Mouse (Mus musculus): ENCODE results near the gene Babam2. TPM values are rescaled to one million over a fixed set of nuclear protein-coding genes. Genes with fewer than 3 reads are reported as not detected.

The Babam2 gene
- polyA plus RNA-seq, 1 experiment from 2014 or later: 58.2 TPM

GRCm38 (mm10) chr5:31905808-31906207, 208.3 kb downstream of the Babam2 start:
- no peaks in the 10 kb centered on the region for H3K36me3 ChIP-seq
- H3K27me3 ChIP-seq (replicated peaks): no peaks in the 10 kb centered on the region
- H3K9ac ChIP-seq: no peak overlapping the region
- H3K4me2 ChIP-seq: no peak overlapping the region
- WGBS: 65% methylated on average over 7 of the region's 7 CpGs
- H3K4me1 ChIP-seq: peaks cover 16% of the 10 kb centered on the region; the same call in 1 of the 2 replicates
- ATAC-seq (ENCODE audit: insufficient read depth, low FRiP score, low read depth): no peak
- H3K4me3 ChIP-seq (replicated peaks): no peak overlapping the region
- peak overlapping the region; percentile 74 for H3K27ac ChIP-seq
- no peaks in the 10 kb centered on the region for H3K9me3 ChIP-seq

- 80% methylated on average over 7 of the region's 7 CpGs for WGBS
- ATAC-seq (ENCODE audit: insufficient read depth, low FRiP score, low read depth): no peak
- H3K27me3 ChIP-seq (replicated peaks): no peaks in the 10 kb centered on the region
- H3K9me3 ChIP-seq: no peaks in the 10 kb centered on the region
- H3K36me3 ChIP-seq: no peaks in the 10 kb centered on the region
- H3K27ac ChIP-seq: peak overlapping the region; percentile 74
- no peak overlapping the region for H3K4me2 ChIP-seq
- peaks cover 16% of the 10 kb centered on the region; the same call in 1 of the 2 replicates for H3K4me1 ChIP-seq
- no peak overlapping the region for H3K9ac ChIP-seq
- H3K4me3 ChIP-seq (replicated peaks): no peak overlapping the region
These were observed 208.9 kb downstream of the Babam2 start for GRCm38 (mm10) chr5:31906286-31906951.

DNA sequence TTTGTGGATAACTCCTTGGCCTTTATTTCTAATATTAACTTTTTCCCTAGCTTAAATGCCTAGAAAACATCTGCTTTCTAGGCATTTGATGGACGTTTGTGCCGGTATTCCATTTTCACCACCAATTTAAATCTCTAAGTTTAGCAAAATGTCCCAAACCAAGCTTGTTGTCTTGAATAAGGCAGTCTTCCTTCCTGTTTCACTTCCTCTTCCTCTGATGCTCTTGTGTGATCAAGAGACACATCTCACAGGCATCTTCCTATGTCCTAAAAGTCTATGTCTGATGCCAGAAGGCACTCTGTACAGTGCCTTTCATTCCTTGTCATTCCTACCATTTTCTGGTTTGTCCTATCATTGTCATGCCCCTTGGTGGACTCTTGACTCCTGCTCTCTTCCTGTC, 210.5 kb downstream of the Babam2 start:
- Histone ChIP-seq H3K4me2 (no peak overlapping the region), H3K9ac (no peak overlapping the region), H3K4me3 (replicated peaks) (no peak overlapping the region), H3K9me3 (no peaks in the 10 kb centered on the region), H3K27ac (no peak overlapping the region), H3K36me3 (no peaks in the 10 kb centered on the region), H3K27me3 (replicated peaks) (no peaks in the 10 kb centered on the region), H3K4me1 (peaks cover 16% of the 10 kb centered on the region; the same call in 1 of the 2 replicates)
- 82% methylated on average over 2 of the region's 2 CpGs for WGBS
- no peak for ATAC-seq (ENCODE audit: insufficient read depth, low FRiP score, low read depth)

- ATAC-seq (ENCODE audit: insufficient read depth, low FRiP score, low read depth): no peak
- H3K27ac ChIP-seq: no peak overlapping the region
- no peak overlapping the region for H3K9ac ChIP-seq
- no peak overlapping the region for H3K4me3 ChIP-seq (replicated peaks)
- no peaks in the 10 kb centered on the region for H3K36me3 ChIP-seq
- H3K4me1 ChIP-seq: peaks cover 16% of the 10 kb centered on the region; the same call in 1 of the 2 replicates
- WGBS: 92% methylated on average over 2 of the region's 2 CpGs
- H3K9me3 ChIP-seq: no peaks in the 10 kb centered on the region
- no peaks in the 10 kb centered on the region for H3K27me3 ChIP-seq (replicated peaks)
- no peak overlapping the region for H3K4me2 ChIP-seq
These were observed 211.3 kb downstream of the Babam2 start for GRCm38 (mm10) chr5:31908818-31909217.

DNA sequence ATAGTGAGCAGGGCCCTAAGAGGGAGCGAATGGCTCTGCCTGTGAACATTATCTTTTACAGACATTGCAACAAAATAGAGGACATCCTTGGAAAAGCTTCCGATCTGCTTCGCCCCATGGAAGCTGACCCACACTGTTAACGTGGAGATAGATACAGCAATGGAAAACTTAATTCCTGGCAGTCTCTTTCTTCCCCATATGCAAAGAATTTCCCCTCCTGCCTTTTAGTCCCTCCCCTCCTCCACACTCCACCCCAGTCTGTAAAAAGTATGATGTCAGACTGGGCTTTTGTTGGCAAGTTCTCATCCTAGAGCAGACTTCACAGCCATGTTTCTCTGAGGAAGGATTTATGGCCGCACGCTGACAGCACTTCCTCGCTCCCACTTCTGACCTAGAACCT, 218.8 kb downstream of the Babam2 start:
- Histone ChIP-seq H3K36me3 (no peaks in the 10 kb centered on the region), H3K27me3 (replicated peaks) (no peaks in the 10 kb centered on the region), H3K9ac (no peak overlapping the region), H3K9me3 (no peaks in the 10 kb centered on the region), H3K4me1 (peaks cover 2% of the 10 kb centered on the region; the same call in 1 of the 2 replicates), H3K27ac (no peak overlapping the region), H3K4me2 (no peak overlapping the region), H3K4me3 (replicated peaks) (no peak overlapping the region)
- ATAC-seq (ENCODE audit: insufficient read depth, low FRiP score, low read depth): no peak
- 71% methylated on average over 7 of the region's 7 CpGs for WGBS

DNA sequence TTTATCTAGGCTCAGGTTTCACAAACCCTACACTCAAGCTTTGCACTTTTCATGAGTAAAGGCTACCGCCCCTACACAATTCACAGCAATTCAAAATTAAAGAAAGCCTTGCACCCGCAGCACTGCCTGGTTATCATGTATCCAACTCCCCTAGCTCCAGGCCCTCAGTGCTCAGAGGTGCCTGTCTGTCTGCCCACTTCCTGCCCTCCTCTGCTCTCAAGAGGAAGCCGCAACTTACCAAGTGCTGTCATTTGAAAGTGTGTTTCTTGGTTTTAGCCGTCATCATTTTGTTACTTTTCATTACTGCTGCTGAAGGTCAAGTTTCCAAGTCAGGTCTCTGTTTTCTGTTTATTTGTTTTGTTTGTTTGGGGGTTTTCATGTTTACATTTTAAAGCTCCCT, 221.1 kb downstream of the Babam2 start:
- H3K36me3 ChIP-seq: no peaks in the 10 kb centered on the region
- peaks cover 2% of the 10 kb centered on the region; the same call in 1 of the 2 replicates for H3K4me1 ChIP-seq
- no peak overlapping the region for H3K4me2 ChIP-seq
- no peak overlapping the region for H3K27ac ChIP-seq
- 90% methylated on average over 4 of the region's 4 CpGs for WGBS
- H3K9ac ChIP-seq: no peak overlapping the region
- no peaks in the 10 kb centered on the region for H3K9me3 ChIP-seq
- no peak overlapping the region for H3K4me3 ChIP-seq (replicated peaks)
- ATAC-seq (ENCODE audit: insufficient read depth, low FRiP score, low read depth): no peak
- H3K27me3 ChIP-seq (replicated peaks): no peaks in the 10 kb centered on the region

DNA sequence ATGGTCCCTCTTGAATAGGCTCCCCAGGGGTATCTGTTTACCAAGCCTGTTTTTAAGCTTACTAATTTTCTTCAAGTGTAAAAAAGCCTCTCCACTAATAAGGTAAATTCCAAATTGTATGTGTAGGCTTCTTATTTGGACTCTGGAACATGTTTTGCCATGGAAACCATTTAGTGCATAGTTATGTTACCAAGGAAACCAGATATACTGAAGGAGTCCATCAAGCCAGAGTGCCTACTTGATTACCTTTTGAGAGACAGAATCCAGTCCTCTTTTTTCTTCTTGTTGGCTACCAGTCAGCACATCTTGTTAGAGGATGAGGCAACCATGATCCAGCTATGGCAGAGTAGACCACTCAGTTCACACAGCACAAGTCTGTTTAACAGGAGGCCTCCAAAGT, 222.6 kb downstream of the Babam2 start:
- Histone ChIP-seq H3K4me2 (no peak overlapping the region), H3K4me3 (replicated peaks) (no peak overlapping the region), H3K27ac (peak overlapping the region; percentile 12; the same call in 1 of the 2 replicates), H3K4me1 (peaks cover 2% of the 10 kb centered on the region; the same call in 1 of the 2 replicates), H3K27me3 (replicated peaks) (no peaks in the 10 kb centered on the region), H3K36me3 (no peaks in the 10 kb centered on the region), H3K9me3 (no peaks in the 10 kb centered on the region), H3K9ac (no peak overlapping the region)
- ATAC-seq (ENCODE audit: insufficient read depth, low FRiP score, low read depth): no peak

DNA sequence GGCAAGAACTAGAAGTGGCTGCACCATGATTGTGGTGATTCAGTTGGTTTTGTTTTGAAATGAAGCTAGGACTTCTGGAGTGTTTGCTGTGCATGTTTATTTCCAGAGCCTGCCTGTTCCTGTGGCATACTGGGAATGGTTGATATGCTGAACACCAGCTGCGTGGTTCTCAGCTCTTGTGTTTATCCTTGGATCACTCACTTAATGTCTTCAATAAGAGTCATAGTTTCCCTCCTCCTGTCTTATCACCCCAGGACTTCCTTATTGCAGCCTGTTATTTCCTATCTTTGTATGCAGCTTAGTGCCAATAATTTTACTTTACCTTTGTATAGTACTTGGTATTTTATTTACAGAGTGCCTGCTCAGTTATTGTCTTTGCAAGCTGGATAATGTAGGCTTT, 223.4 kb downstream of the Babam2 start:
- H3K4me3 ChIP-seq (replicated peaks): no peak overlapping the region
- no peak overlapping the region for H3K4me2 ChIP-seq
- H3K27ac ChIP-seq: peak overlapping the region; percentile 12; the same call in 1 of the 2 replicates
- peaks cover 2% of the 10 kb centered on the region; the same call in 1 of the 2 replicates for H3K4me1 ChIP-seq
- no peak for ATAC-seq (ENCODE audit: insufficient read depth, low FRiP score, low read depth)
- 31% methylated on average over 1 of the region's 1 CpGs for WGBS
- no peaks in the 10 kb centered on the region for H3K27me3 ChIP-seq (replicated peaks)
- H3K9ac ChIP-seq: no peak overlapping the region
- H3K36me3 ChIP-seq: no peaks in the 10 kb centered on the region
- H3K9me3 ChIP-seq: no peaks in the 10 kb centered on the region

- no peak overlapping the region for H3K4me3 ChIP-seq (replicated peaks)
- no peak for ATAC-seq (ENCODE audit: insufficient read depth, low FRiP score, low read depth)
These were observed 226.6 kb downstream of the Babam2 start for GRCm38 (mm10) chr5:31924075-31924474.

DNA sequence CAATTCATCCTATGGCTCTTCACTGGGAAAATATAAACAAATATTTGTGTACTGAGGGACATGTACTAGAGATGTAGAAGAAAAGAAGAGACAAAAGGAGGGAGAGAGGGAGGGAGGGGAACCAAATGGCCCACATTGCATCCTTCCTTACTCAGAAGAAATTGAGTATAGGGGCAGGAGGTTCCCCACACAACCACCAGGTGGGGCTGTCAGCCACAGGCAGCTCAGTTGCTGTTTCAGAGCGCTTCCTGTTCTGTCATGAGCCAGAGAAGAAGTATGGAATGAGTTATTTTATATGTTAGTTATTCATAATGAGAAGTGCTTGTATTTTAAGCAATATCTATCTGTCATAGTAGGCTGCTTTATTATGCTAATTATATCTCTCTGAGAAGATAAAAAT, 229.1 kb downstream of the Babam2 start:
- Histone ChIP-seq H3K4me3 (replicated peaks) (no peak overlapping the region), H3K9me3 (no peaks in the 10 kb centered on the region)
- 88% methylated on average over 1 of the region's 1 CpGs for WGBS

More at GRCm38 (mm10) chr5:31924075-31924474, 226.6 kb downstream of the Babam2 start:
- Histone ChIP-seq H3K36me3 (no peaks in the 10 kb centered on the region), H3K4me1 (no peaks in the 10 kb centered on the region), H3K27me3 (replicated peaks) (no peaks in the 10 kb centered on the region), H3K4me2 (no peak overlapping the region), H3K9ac (no peak overlapping the region), H3K27ac (no peak overlapping the region), H3K9me3 (no peaks in the 10 kb centered on the region)

DNA sequence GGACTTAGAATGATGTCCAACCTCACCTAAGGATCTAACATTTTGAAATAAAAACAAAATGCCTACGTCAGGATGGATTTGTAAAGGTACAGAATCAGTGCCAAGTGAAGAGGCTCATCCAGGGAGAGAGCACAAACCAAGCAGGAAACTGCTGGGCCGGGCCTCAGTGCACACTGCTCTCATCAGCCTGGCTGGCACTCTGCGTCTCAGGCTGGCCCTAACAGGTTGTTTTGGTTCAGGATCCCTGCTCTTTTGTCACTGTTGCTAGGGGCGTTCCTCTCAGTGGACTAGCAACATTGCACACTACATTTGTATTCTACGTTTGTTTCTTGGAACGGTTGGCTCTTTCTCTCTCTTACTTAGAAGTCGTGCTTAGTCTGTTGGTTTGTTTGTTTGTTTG, 231.5 kb downstream of the Babam2 start:
- Histone ChIP-seq H3K4me1 (0 out of 2 replicates have a peak, but pooled peaks cover 4% of the 10 kb centered on the region), H3K9me3 (no peaks in the 10 kb centered on the region), H3K4me3 (replicated peaks) (no peak overlapping the region), H3K27ac (no peak overlapping the region), H3K27me3 (replicated peaks) (no peaks in the 10 kb centered on the region), H3K36me3 (no peaks in the 10 kb centered on the region), H3K9ac (no peak overlapping the region), H3K4me2 (no peak overlapping the region)
- no peak for ATAC-seq (ENCODE audit: insufficient read depth, low FRiP score, low read depth)
- 78% methylated on average over 7 of the region's 7 CpGs for WGBS

More for the DNA sequence above, 229.1 kb downstream of the Babam2 start:
- Histone ChIP-seq H3K9ac (no peak overlapping the region), H3K4me1 (no peaks in the 10 kb centered on the region), H3K36me3 (no peaks in the 10 kb centered on the region), H3K27me3 (replicated peaks) (no peaks in the 10 kb centered on the region), H3K4me2 (no peak overlapping the region), H3K27ac (no peak overlapping the region)
- no peak for ATAC-seq (ENCODE audit: insufficient read depth, low FRiP score, low read depth)

DNA sequence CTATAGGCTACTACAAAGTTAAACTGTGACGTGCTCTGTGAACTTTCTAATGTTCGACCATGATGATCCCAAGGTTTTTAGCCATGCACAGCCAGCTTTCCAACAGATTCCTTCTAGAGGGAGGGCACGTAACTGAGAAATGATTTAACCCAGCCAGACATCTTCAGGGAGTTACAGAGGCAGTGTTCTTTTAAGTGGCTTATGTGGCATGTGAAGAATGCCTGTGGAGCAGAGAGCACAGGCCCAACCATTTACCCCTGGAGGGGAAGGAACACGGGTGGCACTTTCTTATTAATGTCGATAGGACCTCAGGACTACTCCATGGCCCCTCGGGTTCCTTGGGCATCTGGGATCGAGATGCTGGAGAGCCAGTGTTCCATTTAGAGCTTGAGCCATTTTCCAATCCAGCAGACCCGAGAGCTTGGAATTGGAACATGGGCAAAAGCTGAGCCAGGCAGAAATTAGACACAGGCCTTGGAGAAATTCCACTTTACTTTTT, 233.7 kb downstream of the Babam2 start:
- ATAC-seq (ENCODE audit: insufficient read depth, low FRiP score, low read depth): no peak
- 0 out of 2 replicates have a peak, but pooled peaks cover 6% of the 10 kb centered on the region for H3K4me1 ChIP-seq
- H3K27me3 ChIP-seq (replicated peaks): no peaks in the 10 kb centered on the region
- H3K9ac ChIP-seq: no peak overlapping the region
- no peak overlapping the region for H3K4me2 ChIP-seq
- no peaks in the 10 kb centered on the region for H3K9me3 ChIP-seq
- H3K36me3 ChIP-seq: no peaks in the 10 kb centered on the region
- WGBS: 71% methylated on average over 8 of the region's 8 CpGs
- H3K4me3 ChIP-seq (replicated peaks): no peak overlapping the region
- H3K27ac ChIP-seq: peak overlapping the region; percentile 32; the same call in 1 of the 2 replicates
